Mouse (Mus musculus): ENCODE data around the gene G6pdx. TPM values are rescaled to one million over a fixed set of nuclear protein-coding genes. Genes with fewer than 3 reads are reported as not detected.

The G6pdx gene
- total and polyA plus RNA-seq, 3 experiments, result 35.9 to 70.5 (median 44.0) TPM

- Histone ChIP-seq H3K36me3 (replicated peaks in 1 of 2; ENCODE audit: control insufficient read depth in 1 of 2, insufficient read depth in 1 of 2, low read length in 1 of 2) (peaks cover 0 to 30% of the 10 kb centered on the region in 2 experiments), H3K27me3 (replicated peaks) (no peaks in the 10 kb centered on the region), H3K4me1 (ENCODE audit: control insufficient read depth in 1 of 2, insufficient read depth in 2 of 2) (peaks cover 0 to 52% of the 10 kb centered on the region in 2 experiments; a peak in 3 of 4 replicates), H3K4me2 (ENCODE audit: insufficient read depth, low read depth, poor library complexity, severe bottlenecking) (no peak overlapping the region), H3K9me3 (replicated peaks; ENCODE audit: low read length) (no peaks in the 10 kb centered on the region), H3K4me3 (replicated peaks in 1 of 3; ENCODE audit: low read depth in 2 of 3, low read length in 2 of 3, poor library complexity in 1 of 3) (no peak overlapping the region), H3K27ac (ENCODE audit: insufficient read depth, low read depth) (no peak overlapping the region), H3K79me2 (replicated peaks; ENCODE audit: control insufficient read depth, extremely low read depth, insufficient read depth, poor library complexity, severe bottlenecking) (peaks cover 18% of the 10 kb centered on the region; the same call in 1 of the 2 replicates), H3K9ac (ENCODE audit: insufficient read depth, low read depth) (no peak overlapping the region)
- DNase-seq (ENCODE audit: extremely low read depth), result no peak
- in situ Hi-C loops (cut with MboI; ENCODE audit: low pct_ligation_motif_present, low pct_unique_long_range_greater_than_20kb, low sequenced_read_pairs), result no loop called here
- dilution Hi-C loops (cut with MboI; ENCODE audit: extremely low pct_ligation_motif_present, extremely low pct_unique_long_range_greater_than_20kb, low sequenced_read_pairs), result no loop called here
- TF ChIP-seq CHD1 (IDR thresholded peaks at IDR 0.05; ENCODE audit: low read depth, low read length), result no peak
- TF ChIP-seq RCOR1 (conservative IDR thresholded peaks at IDR 0.05; ENCODE audit: low read depth, low read length), result no peak
- TF ChIP-seq RAD21 (IDR thresholded peaks at IDR 0.05; ENCODE audit: low read depth, low read length), result no peak
- TF ChIP-seq HCFC1 (IDR thresholded peaks at IDR 0.05; ENCODE audit: low read depth, low read length), result no peak
- no peak for TF ChIP-seq KAT2A (IDR thresholded peaks at IDR 0.05; ENCODE audit: insufficient replicate concordance, low read length)
- TF ChIP-seq E2F4 (IDR thresholded peaks at IDR 0.05; ENCODE audit: insufficient replicate concordance, low read depth, low read length), result no peak
- TF ChIP-seq ZMIZ1 (IDR thresholded peaks at IDR 0.05; ENCODE audit: low read depth, low read length), result no peak
- TF ChIP-seq SIN3A (IDR thresholded peaks at IDR 0.05; ENCODE audit: low read length), result no peak
- TF ChIP-seq MAX (IDR thresholded peaks at IDR 0.05; ENCODE audit: low read length), result no peak
- no peak for TF ChIP-seq MAZ (IDR thresholded peaks at IDR 0.05; ENCODE audit: low read depth, low read length)
Observed at GRCm38 (mm10) chrX:74426256-74426655, 2.7 kb downstream of the G6pdx start.

- Histone ChIP-seq H3K4me2 (ENCODE audit: insufficient read depth, low read depth, poor library complexity, severe bottlenecking) (no peak overlapping the region), H3K27ac (ENCODE audit: insufficient read depth, low read depth) (no peak overlapping the region), H3K9me3 (replicated peaks; ENCODE audit: low read length) (no peaks in the 10 kb centered on the region), H3K27me3 (replicated peaks) (no peaks in the 10 kb centered on the region), H3K79me2 (replicated peaks; ENCODE audit: control insufficient read depth, extremely low read depth, insufficient read depth, poor library complexity, severe bottlenecking) (peaks cover 8% of the 10 kb centered on the region; the same call in 1 of the 2 replicates), H3K4me1 (ENCODE audit: control insufficient read depth in 1 of 2, insufficient read depth in 2 of 2) (peaks cover 0 to 43% of the 10 kb centered on the region in 2 experiments; a peak in 3 of 4 replicates), H3K36me3 (replicated peaks in 1 of 2; ENCODE audit: control insufficient read depth in 1 of 2, insufficient read depth in 1 of 2, low read length in 1 of 2) (peaks cover 0 to 30% of the 10 kb centered on the region in 2 experiments), H3K4me3 (replicated peaks in 1 of 3; ENCODE audit: low read depth in 2 of 3, low read length in 2 of 3, poor library complexity in 1 of 3) (no peak overlapping the region), H3K9ac (ENCODE audit: insufficient read depth, low read depth) (no peak overlapping the region)
- in situ Hi-C loops (cut with MboI; ENCODE audit: low pct_ligation_motif_present, low pct_unique_long_range_greater_than_20kb, low sequenced_read_pairs) (no loop called here), dilution Hi-C loops (cut with MboI; ENCODE audit: extremely low pct_ligation_motif_present, extremely low pct_unique_long_range_greater_than_20kb, low sequenced_read_pairs) (no loop called here)
- no peak for DNase-seq (ENCODE audit: extremely low read depth)
- TF ChIP-seq MAX (IDR thresholded peaks at IDR 0.05; ENCODE audit: low read length) (no peak), KAT2A (IDR thresholded peaks at IDR 0.05; ENCODE audit: insufficient replicate concordance, low read length) (no peak), HCFC1 (IDR thresholded peaks at IDR 0.05; ENCODE audit: low read depth, low read length) (no peak), CTCF (conservative IDR thresholded peaks at IDR 0.05 in 1 of 2, IDR thresholded peaks at IDR 0.05 in 1 of 2; ENCODE audit: low read depth in 2 of 2, low read length in 2 of 2) (no peak), GABPA (IDR thresholded peaks at IDR 0.05; ENCODE audit: insufficient replicate concordance, low read depth, low read length) (no peak), IRF4 (IDR thresholded peaks at IDR 0.05; ENCODE audit: low read depth, low read length) (no peak), ZKSCAN1 (IDR thresholded peaks at IDR 0.05; ENCODE audit: borderline replicate concordance, low read depth, low read length) (no peak), UBTF (IDR thresholded peaks at IDR 0.05; ENCODE audit: low read depth, low read length) (no peak), JUN (IDR thresholded peaks at IDR 0.05; ENCODE audit: insufficient read depth, low read depth, low read length) (no peak), TBP (conservative IDR thresholded peaks at IDR 0.05; ENCODE audit: low read depth, low read length) (no peak), CHD1 (IDR thresholded peaks at IDR 0.05; ENCODE audit: low read depth, low read length) (no peak), PAX5 (IDR thresholded peaks at IDR 0.05; ENCODE audit: low read length) (no peak), USF2 (conservative IDR thresholded peaks at IDR 0.05; ENCODE audit: low read depth, low read length) (no peak), ETS1 (conservative IDR thresholded peaks at IDR 0.05; ENCODE audit: low read depth, low read length) (no peak), ZNF384 (IDR thresholded peaks at IDR 0.05; ENCODE audit: low read depth, low read length) (no peak), ZC3H11A (IDR thresholded peaks at IDR 0.05; ENCODE audit: low read depth, low read length) (no peak)
Observed at GRCm38 (mm10) chrX:74425195-74425594, 3.8 kb downstream of the G6pdx start.
